Mouse (Mus musculus) brain, embryonic 14.5 days (tissue): ENCODE data around the gene Sumo1. TPM values are rescaled to one million over a fixed set of nuclear protein-coding genes. Genes with fewer than 3 reads are reported as not detected.
A peak's percentile ranks its signal among the peaks of the same experiment; 100 is the strongest.

Experiments used
- DNase-seq: peaks from one replicate; pipeline ENCODE4 v3.0.0-alpha.2; 2011; ENCODE audit warnings: low read depth
- CTCF ChIP-seq: fragments of 200-500 bp; IDR thresholded peaks from 2 replicates; pipeline ENCODE4 v1.5.1; 2012; ENCODE audit warnings: inconsistent platforms, mild to moderate bottlenecking, moderate library complexity, borderline replicate concordance; ENCODE audit not compliant: insufficient read depth, insufficient read length; ENCODE audit errors: extremely low read depth
- POLR2A ChIP-seq: fragments of 200-500 bp; IDR thresholded peaks from 2 replicates; pipeline ENCODE4 v1.6.1; 2012; ENCODE audit warnings: mild to moderate bottlenecking, inconsistent platforms, borderline replicate concordance; ENCODE audit not compliant: poor library complexity, insufficient read depth, insufficient read length, severe bottlenecking; ENCODE audit errors: extremely low read depth
- polyA plus RNA-seq: library from polyadenylated mRNA; depleted of rRNA; stranded (reverse); fragments of >200 nt; gene quantifications from 2 replicates; pipeline ENCODE4 v1.2.3, GENCODE M21; 2012; rRNA removed

The Sumo1 gene
- polyA plus RNA-seq, 1 experiment: 122 TPM

- peak; percentile 55 for DNase-seq
- no peak for TF ChIP-seq CTCF
- no peak for TF ChIP-seq POLR2A
Measured at GRCm38 (mm10) chr1:59540537-59541148, 130.0 kb downstream of the Sumo1 start.

GRCm38 (mm10) chr1:59538381-59538780, 132.3 kb downstream of the Sumo1 start:
- no peak for TF ChIP-seq POLR2A
- TF ChIP-seq CTCF: no peak
- no peak for DNase-seq

Other genes starting within 250 kb of the Sumo1 start
- 8.3 and 10.7 TPM in 2 replicates for gene Fzd7, start 188.4 kb downstream of the Sumo1 start, polyA plus RNA-seq
- gene Gm973, start 154.6 kb downstream of the Sumo1 start, polyA plus RNA-seq: 2.1 and 6.4 TPM in 2 replicates
- gene Nop58, start 14.1 kb upstream of the Sumo1 start, polyA plus RNA-seq: 47.2 and 53.5 TPM in 2 replicates
- 20.1 and 26.8 TPM in 2 replicates for gene Bmpr2, start 92.6 kb upstream of the Sumo1 start, polyA plus RNA-seq
- 42.6 and 71.0 TPM in 2 replicates for gene Fam117b, start 242.2 kb upstream of the Sumo1 start, polyA plus RNA-seq